Mouse (Mus musculus) MEL (cell line): ENCODE data around the gene Mok. TPM values are rescaled to one million over a fixed set of nuclear protein-coding genes. Genes with fewer than 3 reads are reported as not detected.

Experiments
- DNase-seq: peaks from one replicate; pipeline ENCODE4 v3.0.0; 2011; ENCODE audit warnings: low read depth, low spot score
- H3K27ac ChIP-seq: 2 replicates; pipeline ENCODE4 v1.5.1; 2012; ENCODE audit warnings: low read depth, mild to moderate bottlenecking, control low read depth, low read length, moderate library complexity; ENCODE audit not compliant: control insufficient read depth
- H3K27me3 ChIP-seq, 2 experiments: fragments of 150-350 bp in 1 of 2; sonication (generic) in 1 of 2; 2 replicates each; pipeline ENCODE4 v1.6.1; 2012; ENCODE audit warnings: low read length in 2 of 2, mild to moderate bottlenecking in 2 of 2, improper control_type of control experiment in 1 of 2, moderate library complexity in 1 of 2; ENCODE audit not compliant: insufficient read depth in 2 of 2, control insufficient read depth in 1 of 2
- H3K36me3 ChIP-seq, 2 experiments: 2 replicates each; pipeline ENCODE4 v1.6.1; 2012 to 2014; ENCODE audit warnings: low read length in 2 of 2, improper control_type of control experiment in 1 of 2, inconsistent platforms in 1 of 2, mild to moderate bottlenecking in 1 of 2; ENCODE audit not compliant: insufficient read depth in 2 of 2, control insufficient read depth in 1 of 2
- H3K4me1 ChIP-seq, 2 experiments: fragments of 150-350 bp in 1 of 2; sonication (generic) in 1 of 2; 2 replicates each; pipeline ENCODE4 v1.6.1; 2012; ENCODE audit warnings: low read length in 2 of 2, improper control_type of control experiment in 1 of 2, mild to moderate bottlenecking in 1 of 2; ENCODE audit not compliant: insufficient read depth in 2 of 2, control insufficient read depth in 1 of 2
- H3K4me3 ChIP-seq, 2 experiments: fragments of 150-350 bp in 1 of 2; sonication (generic) in 1 of 2; 2 replicates each; pipeline ENCODE4 v1.5.1; 2012; ENCODE audit warnings: low read depth in 2 of 2, low read length in 2 of 2, mild to moderate bottlenecking in 2 of 2, moderate library complexity in 2 of 2, control low read depth in 1 of 2, improper control_type of control experiment in 1 of 2; ENCODE audit not compliant: control insufficient read depth in 1 of 2, insufficient read depth in 1 of 2
- H3K79me2 ChIP-seq: 2 replicates; pipeline ENCODE4 v1.6.1; 2012; ENCODE audit warnings: mild to moderate bottlenecking, low read length, moderate library complexity; ENCODE audit not compliant: control insufficient read depth, poor library complexity, insufficient read depth
- H3K9ac ChIP-seq: 2 replicates; pipeline ENCODE4 v1.6.1; 2012; ENCODE audit warnings: low read depth, mild to moderate bottlenecking, control low read depth, low read length, moderate library complexity; ENCODE audit not compliant: control insufficient read depth, poor library complexity, severe bottlenecking
- H3K9me3 ChIP-seq: fragments of 150-350 bp; sonication (generic); replicated peaks from 2 replicates; pipeline ENCODE4 v1.6.1; 2012; ENCODE audit warnings: mild to moderate bottlenecking, low read length, improper control_type of control experiment, moderate library complexity; ENCODE audit not compliant: insufficient read depth
- CTCF ChIP-seq, 3 experiments: IDR thresholded peaks in 2 of 3; conservative IDR thresholded peaks in 1 of 3; 2 replicates each; pipeline ENCODE4 v1.5.1; 2011 to 2012; ENCODE audit warnings: low read length in 3 of 3, low read depth in 2 of 3, mild to moderate bottlenecking in 2 of 3, improper control_type of control experiment in 1 of 3, inconsistent platforms in 1 of 3, mixed read lengths in 1 of 3, moderate library complexity in 1 of 3; ENCODE audit not compliant: control insufficient read depth in 1 of 3, insufficient read depth in 1 of 3, poor library complexity in 1 of 3, severe bottlenecking in 1 of 3
- ETS1 ChIP-seq: IDR thresholded peaks from 2 replicates; pipeline ENCODE4 v1.6.1; 2012; ENCODE audit warnings: low read depth, mild to moderate bottlenecking, inconsistent platforms, low read length, improper control_type of control experiment, moderate library complexity
- GATA1 ChIP-seq: IDR thresholded peaks from 2 replicates; pipeline ENCODE4 v1.6.1; 2011; ENCODE audit warnings: low read depth, low read length, improper control_type of control experiment
- KAT2A ChIP-seq: conservative IDR thresholded peaks from 2 replicates; pipeline ENCODE4 v1.6.1; 2012; ENCODE audit warnings: low read depth, low read length, improper control_type of control experiment, inconsistent platforms
- MXI1 ChIP-seq: IDR thresholded peaks from 2 replicates; pipeline ENCODE4 v1.6.1; 2011; ENCODE audit warnings: mild to moderate bottlenecking, low read depth, low read length, improper control_type of control experiment
- MYB ChIP-seq: IDR thresholded peaks from 2 replicates; pipeline ENCODE4 v1.6.1; 2011; ENCODE audit warnings: mild to moderate bottlenecking, low read depth, low read length, improper control_type of control experiment
- POLR2AphosphoS5 ChIP-seq: IDR thresholded peaks from 2 replicates; pipeline ENCODE4 v1.6.1; 2012; ENCODE audit warnings: low read depth, borderline replicate concordance, mild to moderate bottlenecking, inconsistent platforms, low read length, moderate library complexity, mixed read lengths
- RAD21 ChIP-seq: IDR thresholded peaks from 2 replicates; pipeline ENCODE4 v1.6.1; 2011; ENCODE audit warnings: mild to moderate bottlenecking, low read depth, low read length, improper control_type of control experiment
- SIN3A ChIP-seq: IDR thresholded peaks from 2 replicates; pipeline ENCODE4 v1.6.1; 2012; ENCODE audit warnings: low read length, improper control_type of control experiment, inconsistent platforms
- SMC3 ChIP-seq: IDR thresholded peaks from 2 replicates; pipeline ENCODE4 v1.6.1; 2011; ENCODE audit warnings: low read depth, low read length, improper control_type of control experiment
- TAL1 ChIP-seq: IDR thresholded peaks from 2 replicates; pipeline ENCODE4 v1.6.1; 2012; ENCODE audit warnings: mild to moderate bottlenecking, inconsistent platforms, low read length, moderate library complexity, mixed read lengths
- TBP ChIP-seq: IDR thresholded peaks from 2 replicates; pipeline ENCODE4 v1.8.0; 2011; ENCODE audit warnings: low read depth, low read length, improper control_type of control experiment
- USF1 ChIP-seq: IDR thresholded peaks from 2 replicates; pipeline ENCODE4 v1.6.1; 2014; ENCODE audit warnings: low read depth, mild to moderate bottlenecking, inconsistent platforms, low read length, improper control_type of control experiment, moderate library complexity
- ZKSCAN1 ChIP-seq: IDR thresholded peaks from 2 replicates; pipeline ENCODE4 v1.6.1; 2012; ENCODE audit warnings: low read depth, mild to moderate bottlenecking, inconsistent platforms, low read length, improper control_type of control experiment, moderate library complexity
- ZNF384 ChIP-seq: IDR thresholded peaks from 2 replicates; pipeline ENCODE4 v1.6.1; 2012; ENCODE audit warnings: low read depth, mild to moderate bottlenecking, inconsistent platforms, low read length, improper control_type of control experiment
- polyA plus RNA-seq, 2 experiments: library from polyadenylated mRNA; stranded (reverse) in 1 of 2; unstranded in 1 of 2; fragments of >175 nt in 1 of 2; fragments of >200 nt in 1 of 2; gene quantifications; 2 replicates each; pipeline versions ENCODE4 v1.2.1 to v1.2.4; 2012; ENCODE audit warnings: low replicate concordance in 2 of 2, low read depth in 1 of 2; ENCODE audit not compliant: insufficient read length in 2 of 2, insufficient read depth in 1 of 2, missing spikeins in 1 of 2
- total RNA-seq: library from RNA; depleted of rRNA; stranded (reverse); fragments of 300-350 nt; gene quantifications from 2 replicates; pipeline ENCODE4 v1.2.3, GENCODE M21; 2012

The Mok gene
- total and polyA plus RNA-seq, 3 experiments: 0.39 to 1.6 TPM; not detected in 1

DNA sequence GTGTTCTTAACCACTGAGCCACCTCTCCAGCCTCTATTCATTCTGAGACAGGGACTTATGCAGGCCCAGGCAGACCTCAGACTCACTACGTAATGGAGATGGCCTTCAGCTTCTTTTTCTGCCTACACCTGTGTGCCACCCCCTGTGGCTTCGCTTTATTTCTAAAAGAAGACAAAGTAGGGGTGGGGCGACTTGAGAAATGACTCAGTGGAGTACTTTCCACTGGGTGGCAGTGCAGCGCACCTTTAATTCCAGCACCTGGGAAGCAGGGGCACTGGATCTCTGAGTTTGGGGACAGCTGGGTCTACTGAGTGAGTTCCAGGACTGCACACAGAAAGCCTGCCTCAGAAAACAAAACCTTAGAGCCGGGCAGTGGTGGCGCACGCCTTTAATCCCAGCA, 41.6 kb upstream of the Mok start:
- Histone ChIP-seq H3K27ac (no peak overlapping the region), H3K79me2 (peaks cover 15% of the 10 kb centered on the region), H3K27me3 (no peaks in the 10 kb centered on the region), H3K36me3 (peaks cover 0 to 13% of the 10 kb centered on the region in 2 experiments; a peak in 2 of 4 replicates), H3K9me3 (no peaks in the 10 kb centered on the region), H3K4me3 (no peak overlapping the region), H3K9ac (no peak overlapping the region), H3K4me1 (no peaks in the 10 kb centered on the region)
- no peak for TF ChIP-seq POLR2AphosphoS5
- peak; percentile 17; the same call in 1 of the 2 replicates for TF ChIP-seq RAD21
- peak; percentile 48 for TF ChIP-seq SMC3
- TF ChIP-seq CTCF (IDR thresholded peaks at IDR 0.05 in 2 of 3, conservative IDR thresholded peaks at IDR 0.05 in 1 of 3; ENCODE audit: control insufficient read depth in 1 of 3, insufficient read depth in 1 of 3, low read depth in 2 of 3, low read length in 3 of 3, poor library complexity in 1 of 3, severe bottlenecking in 1 of 3): peak in 2 of 3 experiments; percentile 40 to 49; a peak in 5 of 6 replicates
- no peak for DNase-seq

DNA sequence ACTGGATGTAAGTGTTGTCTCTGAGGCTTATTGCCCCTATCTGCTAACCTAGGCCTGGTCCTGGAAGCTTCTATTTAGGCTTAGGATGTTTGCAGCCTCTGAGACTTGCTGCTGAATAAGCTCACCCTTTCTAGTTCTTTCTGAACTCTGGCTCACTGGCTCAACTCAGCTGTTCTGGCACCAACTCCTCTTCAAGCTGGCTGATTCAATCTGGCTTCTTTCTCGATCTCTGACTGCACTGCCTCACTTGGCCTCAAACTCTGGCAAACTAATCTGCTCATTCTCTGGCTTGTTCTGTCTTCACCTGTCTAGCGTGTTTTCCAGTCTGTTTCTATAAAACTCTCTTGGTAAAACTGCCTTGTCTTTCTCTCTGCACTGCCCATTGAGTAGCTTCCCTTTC, 34.6 kb upstream of the Mok start:
- no peak for DNase-seq
- Histone ChIP-seq H3K9me3 (no peaks in the 10 kb centered on the region), H3K4me3 (no peak overlapping the region), H3K27ac (no peak overlapping the region), H3K27me3 (no peaks in the 10 kb centered on the region), H3K36me3 (peaks cover 5 to 10% of the 10 kb centered on the region in 2 experiments; a peak in 3 of 4 replicates), H3K9ac (no peak overlapping the region), H3K4me1 (peaks cover 0 to 4% of the 10 kb centered on the region in 2 experiments; a peak in 1 of 4 replicates), H3K79me2 (no peaks in the 10 kb centered on the region)
- TF ChIP-seq TAL1 (no peak), ZKSCAN1 (no peak), SIN3A (no peak), MYB (no peak), MXI1 (no peak), TBP (no peak), GATA1 (no peak), KAT2A (no peak), ETS1 (no peak)

DNA sequence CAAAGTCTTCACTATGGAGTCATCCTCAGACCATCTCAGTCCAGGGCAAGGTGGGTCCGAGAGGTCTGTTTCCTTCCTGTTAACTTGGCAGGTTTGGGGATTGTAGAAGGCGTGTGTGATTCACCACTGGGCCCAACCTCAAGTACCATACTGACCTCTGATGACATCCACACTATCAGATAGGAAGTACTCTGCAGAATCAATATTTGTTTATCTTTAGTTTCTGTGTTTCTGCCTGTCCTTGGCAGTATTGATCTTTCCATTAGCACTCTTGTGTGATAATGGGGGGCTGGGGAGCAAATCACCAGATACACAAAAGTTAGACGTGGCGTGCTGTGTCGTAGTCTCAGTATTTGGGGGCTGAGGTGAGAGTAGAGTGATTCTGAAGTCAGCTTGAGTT, 30.5 kb upstream of the Mok start:
- TF ChIP-seq USF1 (no peak), ZNF384 (no peak)
- H3K79me2 ChIP-seq: no peaks in the 10 kb centered on the region
- DNase-seq: no peak
- no peaks in the 10 kb centered on the region for H3K27me3 ChIP-seq
- peaks cover 0 to 9% of the 10 kb centered on the region in 2 experiments; a peak in 2 of 4 replicates for H3K4me1 ChIP-seq
- no peak overlapping the region for H3K27ac ChIP-seq
- H3K36me3 ChIP-seq: peaks cover 0 to 7% of the 10 kb centered on the region in 2 experiments; a peak in 2 of 4 replicates
- no peak overlapping the region for H3K4me3 ChIP-seq
- H3K9me3 ChIP-seq: no peaks in the 10 kb centered on the region
- H3K9ac ChIP-seq: no peak overlapping the region
